Mouse (Mus musculus): ENCODE measurements around the gene Pigf.

Gene Pigf

DNA sequence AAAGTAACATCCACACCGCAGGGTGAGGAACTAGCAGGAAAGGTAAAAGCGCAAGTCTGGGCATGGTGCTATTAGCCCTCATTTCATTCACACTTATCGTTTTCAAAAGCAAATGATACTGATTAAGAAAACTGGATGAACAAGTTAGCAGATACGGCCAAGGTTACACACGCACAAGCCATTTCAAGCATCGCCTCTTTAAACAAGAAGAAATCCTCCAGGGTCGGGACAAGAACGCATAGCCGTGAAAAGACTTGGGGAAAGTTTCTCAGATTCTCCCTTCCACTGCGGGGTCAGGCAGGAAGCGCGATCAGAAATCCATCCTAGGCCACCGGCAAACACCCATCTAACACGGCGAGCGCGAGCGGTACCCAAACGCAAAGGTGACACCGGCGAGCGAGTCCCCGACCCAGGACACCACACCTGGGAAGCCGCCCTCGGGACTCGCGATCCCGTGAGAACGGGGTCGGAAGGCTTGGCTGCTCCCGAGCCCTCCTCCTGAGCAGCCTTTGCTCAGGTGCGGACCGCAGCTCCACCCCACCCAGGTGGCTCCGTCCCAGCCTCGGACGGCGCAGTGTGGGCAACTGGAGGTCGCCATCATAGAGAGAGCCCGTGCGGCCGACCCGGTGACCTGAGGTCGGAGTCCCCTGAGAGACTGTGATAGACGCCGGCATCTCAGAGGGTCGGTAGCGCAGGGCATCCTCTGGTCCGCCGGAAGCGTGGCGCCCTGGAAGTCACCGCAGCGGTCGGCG is 539 bp downstream of the Pigf start:
- no peak for DNase-seq

DNA sequence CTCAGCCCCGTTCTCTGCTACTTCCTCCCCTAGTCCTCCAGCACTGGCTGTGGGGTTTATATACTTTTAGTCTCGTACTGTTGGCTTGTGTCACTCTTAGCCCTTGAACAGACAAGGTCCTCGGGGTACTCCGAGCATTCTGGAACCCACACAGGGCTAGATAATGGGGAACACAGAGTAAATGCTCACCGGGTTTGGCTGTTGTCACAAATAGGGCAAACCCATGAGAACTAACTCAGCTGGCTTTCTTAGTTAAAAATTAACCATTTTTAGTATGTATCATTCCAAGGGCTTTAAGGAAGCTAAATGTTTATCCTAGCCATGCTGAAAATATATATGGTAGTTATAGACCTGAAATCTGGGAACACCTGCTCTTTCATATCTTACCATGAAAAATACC is 5.5 kb downstream of the Pigf start:
- no peak for DNase-seq

DNA sequence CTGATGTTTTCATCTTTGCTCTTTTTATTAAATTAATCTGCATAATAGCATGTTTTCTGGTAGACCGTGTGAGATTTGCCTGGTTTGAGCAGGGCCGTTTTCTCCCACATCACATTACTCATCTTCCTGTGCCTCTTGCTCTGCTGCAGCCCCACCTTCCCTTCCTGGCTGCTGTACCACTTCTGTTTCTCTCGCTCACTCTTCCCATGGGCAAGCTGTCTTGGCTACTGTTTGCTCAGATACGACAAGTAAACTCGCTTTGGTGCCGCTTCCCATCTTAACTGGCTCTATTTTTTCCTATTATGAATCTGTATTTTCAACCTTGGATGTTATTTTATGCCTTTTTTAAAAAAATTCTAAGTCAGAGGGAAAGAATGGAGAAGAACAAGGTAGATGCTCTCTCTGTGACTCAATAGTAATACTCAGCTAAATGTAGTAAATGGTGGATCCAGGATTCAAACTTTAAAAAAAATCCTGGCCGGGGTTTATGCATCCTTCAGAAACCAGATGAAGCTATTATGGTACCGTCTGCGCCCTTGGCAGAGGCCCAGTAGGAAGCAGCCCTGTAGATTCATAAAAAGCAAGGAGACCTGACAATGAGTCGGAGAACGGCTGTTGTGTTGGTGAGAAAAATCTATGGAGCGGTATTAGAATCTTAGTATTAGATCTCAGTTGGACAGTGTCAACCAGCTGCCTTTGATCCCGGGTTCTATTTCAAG is 13.7 kb downstream of the Pigf start:
- DNase-seq, result peak; percentile 86 to 91

DNA sequence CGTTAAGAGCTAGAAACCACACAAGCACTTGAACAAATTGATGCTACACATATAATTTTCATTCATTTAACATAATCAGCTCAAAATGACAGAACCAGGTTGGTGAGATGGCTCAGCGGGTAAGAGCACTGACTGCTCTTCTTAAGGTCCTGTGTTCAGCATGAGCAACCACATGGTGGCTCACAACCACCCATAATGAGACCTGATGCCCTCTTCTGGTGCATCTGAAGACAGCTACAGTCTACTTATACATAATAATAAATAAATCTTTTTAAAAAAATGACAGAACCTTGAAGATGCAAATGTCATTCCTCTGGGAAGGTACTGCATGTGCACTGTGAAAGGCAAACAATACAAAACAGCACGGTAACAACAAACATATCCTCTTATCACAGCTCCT is 16.3 kb downstream of the Pigf start:
- DNase-seq, result no peak

DNA sequence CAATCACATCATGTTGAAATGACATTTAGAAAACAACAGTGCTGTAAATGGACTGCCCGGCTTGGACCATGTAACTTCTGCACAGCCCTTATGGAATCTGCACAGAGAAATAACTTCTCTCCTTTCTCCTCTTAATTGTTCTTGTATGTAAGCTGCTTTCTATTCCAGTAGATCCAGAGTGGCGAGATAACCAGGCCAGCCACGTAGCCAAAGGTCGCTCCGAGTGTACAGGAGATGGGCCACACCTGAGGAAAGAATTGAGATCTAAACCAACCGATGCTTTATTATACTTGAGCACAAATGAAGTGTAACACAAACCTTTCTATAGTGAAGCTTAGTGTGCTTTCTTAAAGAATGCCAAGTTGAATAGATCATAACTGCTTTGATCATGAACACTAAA is 27.9 kb downstream of the Pigf start:
- no peak for DNase-seq

DNA sequence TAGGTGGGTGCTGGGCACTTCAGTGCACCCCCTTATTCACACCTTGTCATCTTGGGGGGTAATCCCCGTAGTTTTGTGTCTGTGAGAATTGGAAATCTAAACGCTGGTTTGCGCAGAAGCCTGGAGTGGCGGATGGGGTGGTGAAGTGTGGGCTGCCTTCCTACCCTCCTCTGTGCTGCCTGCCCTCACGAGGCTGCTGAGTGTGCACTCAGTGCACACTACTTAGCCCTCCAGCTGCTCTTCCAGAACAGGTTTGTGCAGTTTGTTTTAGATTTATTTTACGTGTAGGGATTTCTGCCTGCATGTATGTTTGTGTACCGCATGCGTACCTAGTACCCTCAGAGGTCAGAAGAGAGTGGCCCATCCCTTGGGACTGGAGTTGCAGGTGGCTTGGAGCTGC is 33.9 kb downstream of the Pigf start:
- DNase-seq, result no peak

DNA sequence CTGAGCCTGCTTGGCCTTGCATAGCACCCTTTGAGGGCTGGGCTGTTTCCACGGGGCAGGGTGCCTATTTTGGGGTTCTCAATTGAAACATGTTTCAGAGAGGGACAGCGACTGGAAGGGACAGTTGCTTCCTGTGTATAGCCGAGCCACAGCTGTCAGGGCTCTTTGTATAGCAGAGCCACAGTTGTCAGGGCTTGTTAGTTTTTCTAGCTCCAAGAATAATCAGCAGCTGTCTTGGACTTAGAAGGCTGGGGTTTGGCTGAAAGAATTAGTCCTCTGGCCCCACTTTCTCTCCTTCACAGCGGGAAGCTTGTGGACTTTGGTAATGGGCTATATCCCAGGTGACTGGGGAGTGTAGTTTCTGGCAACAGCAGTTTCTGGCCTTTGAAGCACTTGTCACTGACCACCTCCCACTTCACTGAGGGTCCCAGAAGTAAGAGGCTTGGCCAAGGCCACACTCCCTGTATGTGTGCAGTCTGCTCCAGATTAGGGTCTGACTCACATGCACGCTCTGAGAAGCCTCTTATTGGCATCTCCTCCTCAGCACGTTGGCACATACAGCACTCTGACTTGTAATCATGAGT is 36.5 kb downstream of the Pigf start:
- DNase-seq, result no peak

DNA sequence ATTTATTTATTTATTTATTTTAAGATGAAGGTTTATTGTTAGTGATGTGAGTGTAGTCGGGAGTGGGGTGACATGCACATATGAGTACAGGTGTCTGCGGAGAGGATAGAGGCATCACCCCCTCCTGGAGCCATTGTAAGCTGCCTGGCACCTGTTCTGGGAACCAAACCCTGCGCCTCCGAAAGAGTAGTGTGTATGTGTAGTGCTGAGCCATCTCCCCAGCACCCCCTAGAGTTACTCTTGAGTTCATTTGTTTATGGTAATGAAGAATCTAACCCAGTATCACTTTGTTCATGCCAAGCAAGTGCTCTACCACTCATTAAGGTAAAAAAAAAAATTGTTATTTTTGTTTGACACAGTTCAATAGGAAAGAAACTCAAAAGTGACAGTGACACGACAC is 37.0 kb downstream of the Pigf start:
- DNase-seq, result no peak

DNA sequence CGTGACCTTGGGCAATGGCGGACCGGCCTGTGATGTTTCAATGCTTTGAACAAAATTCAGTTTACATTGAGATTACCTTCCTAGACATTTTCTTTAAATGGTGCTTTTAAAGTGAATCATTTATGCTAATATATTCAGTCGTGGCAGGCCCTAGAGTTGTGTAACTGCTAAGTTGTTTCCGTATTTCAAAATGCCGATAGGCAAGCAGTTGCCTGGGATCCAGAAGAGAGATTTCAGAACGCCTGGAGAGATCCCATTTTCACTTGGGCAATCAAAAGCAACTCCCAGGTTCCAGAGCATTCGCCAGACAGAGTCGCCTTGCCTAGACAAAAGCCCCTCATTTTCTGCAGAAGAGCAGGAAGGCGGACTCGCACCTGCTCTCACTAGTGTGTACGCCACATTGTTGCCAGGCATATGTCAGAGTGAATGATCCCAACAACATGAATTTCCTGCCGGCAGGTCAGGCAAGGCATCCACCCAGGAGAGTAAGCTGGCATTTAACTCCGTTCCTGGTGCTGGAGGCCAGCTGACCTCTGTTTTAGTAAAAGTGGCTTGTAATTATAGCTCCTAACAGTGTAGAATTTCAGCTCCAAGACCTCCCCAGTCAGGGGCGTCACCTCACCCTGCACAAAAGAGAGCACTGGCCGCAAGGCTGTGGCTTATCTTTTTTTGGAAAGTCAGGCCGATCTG is 38.6 kb downstream of the Pigf start:
- peak; percentile 35 to 41 for DNase-seq

DNA sequence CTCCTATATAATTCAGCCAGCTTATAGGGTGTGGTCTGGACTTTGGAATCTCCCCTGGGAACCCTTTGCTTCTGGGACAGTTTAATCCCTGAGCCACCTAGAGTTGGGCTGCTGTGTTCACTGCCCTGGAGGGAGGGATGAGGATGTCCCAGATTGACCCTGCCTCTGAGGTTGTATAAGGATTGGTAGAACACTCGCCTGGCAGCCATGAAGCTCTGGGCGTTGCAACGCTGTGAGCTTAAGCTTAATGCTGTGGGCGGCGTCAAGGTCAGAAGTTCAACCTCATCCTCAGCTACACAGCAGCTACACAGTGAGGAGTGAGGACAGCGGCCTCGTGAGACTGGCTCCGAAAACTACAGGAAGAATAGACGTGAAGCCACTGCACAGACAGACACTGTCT is 42.7 kb downstream of the Pigf start:
- DNase-seq, result no peak

DNA sequence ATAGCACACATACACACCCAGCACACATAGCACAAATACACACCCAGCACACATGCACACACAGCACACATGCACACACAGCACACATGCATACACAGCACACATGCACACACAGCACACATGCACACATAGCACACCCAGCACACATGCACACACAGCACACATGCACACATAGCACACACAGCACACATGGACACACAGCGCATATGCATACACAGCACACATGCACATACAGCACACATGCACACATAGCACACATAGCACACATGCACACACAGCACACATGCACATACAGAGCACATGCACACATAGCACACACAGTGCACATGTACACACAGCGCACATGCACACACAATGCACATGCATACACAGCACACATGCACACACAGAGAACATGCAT is 43.5 kb downstream of the Pigf start:
- no peak for DNase-seq

DNA sequence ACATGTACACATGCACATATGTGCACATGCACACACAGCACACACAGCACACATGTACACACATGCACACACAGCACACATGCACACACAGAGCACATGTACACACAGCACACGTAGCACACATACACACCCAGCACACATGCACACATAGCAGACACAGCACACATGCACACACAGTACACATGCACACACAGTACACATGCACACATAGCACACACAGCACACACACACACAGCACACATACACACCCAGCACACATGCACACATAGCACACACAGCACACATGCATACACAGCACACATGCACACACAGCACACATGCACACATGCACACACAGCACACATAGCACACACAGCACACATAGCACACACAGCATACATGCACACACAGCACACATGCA is 44.0 kb downstream of the Pigf start:
- no peak for DNase-seq

DNA sequence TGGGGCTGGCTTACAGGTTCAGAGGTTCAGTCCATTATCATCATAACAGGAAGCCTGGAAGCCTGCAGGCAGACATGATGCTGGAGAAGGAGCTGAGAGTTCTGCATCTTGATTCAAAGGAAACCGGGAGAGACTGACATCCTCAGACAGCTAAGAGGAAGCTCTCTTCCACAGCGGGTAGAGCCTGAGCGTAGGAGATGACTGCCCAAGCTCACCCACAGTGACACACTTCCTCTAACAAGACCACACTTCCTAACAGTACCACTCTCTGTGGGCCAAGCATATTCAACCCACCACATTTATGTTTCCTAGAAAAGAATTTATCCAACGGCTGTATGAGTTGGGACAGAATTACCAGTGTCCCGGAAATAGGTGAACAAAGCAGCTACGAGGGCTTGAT is 46.7 kb downstream of the Pigf start:
- no peak for DNase-seq

DNA sequence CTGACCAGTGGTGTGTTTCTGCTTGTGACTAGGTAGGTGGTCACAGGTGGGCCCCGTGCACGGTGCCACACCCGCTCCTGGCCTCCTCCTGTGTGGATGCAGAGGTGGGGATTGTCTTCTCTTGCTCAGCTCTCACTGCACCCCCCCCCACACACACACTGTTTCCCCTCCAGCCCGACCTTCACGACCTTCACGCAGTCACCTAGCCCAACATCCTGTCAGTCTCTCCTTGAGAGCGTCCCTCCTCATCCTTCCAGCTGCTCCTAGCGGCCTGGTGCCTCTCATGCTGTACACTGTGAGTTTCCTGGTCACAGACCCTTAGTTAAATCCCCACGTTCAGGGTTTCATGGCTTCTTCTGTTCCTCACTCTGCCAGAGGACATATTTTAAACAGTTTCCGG is 48.8 kb downstream of the Pigf start:
- no peak for DNase-seq

DNA sequence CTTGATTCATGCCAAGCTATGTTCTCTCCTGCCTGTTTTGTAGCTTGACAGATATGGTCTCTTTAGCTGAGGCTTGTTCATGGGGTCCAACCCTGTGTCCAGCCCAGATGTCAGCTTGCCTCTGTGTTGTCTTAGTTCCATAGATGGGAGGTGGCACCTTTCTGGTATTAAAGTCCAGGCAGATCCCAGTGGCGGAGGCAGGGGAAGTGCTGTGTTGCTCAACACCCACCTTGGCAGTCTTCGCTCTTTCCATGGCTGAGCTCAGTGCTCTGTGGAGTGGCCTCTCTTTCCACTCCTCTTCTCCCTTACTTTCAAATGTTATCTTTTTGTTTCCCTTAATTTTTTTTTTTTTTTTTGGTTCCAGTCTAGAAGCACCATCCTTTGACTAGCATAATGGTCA is 52.1 kb downstream of the Pigf start:
- no peak for DNase-seq

DNA sequence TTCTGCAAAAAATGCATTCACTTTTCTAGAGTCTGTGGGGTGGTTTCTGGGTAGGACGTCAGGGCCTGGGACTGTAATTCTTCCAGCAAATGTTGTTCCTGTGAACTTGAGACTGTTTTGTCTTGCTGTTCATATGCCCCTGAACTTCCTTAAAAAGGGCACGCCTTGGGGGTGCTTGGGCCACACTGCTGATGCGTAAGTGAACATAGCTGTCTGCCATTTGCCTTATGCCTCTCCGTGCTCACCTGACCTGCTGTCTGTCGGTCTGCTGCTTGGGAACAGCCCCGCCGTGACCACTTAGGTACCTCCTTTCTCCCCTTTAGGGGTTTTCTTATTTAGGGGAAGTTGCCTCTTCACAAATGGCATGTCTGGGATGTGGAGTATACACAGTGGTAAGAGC is 53.3 kb downstream of the Pigf start:
- no peak for DNase-seq

DNA sequence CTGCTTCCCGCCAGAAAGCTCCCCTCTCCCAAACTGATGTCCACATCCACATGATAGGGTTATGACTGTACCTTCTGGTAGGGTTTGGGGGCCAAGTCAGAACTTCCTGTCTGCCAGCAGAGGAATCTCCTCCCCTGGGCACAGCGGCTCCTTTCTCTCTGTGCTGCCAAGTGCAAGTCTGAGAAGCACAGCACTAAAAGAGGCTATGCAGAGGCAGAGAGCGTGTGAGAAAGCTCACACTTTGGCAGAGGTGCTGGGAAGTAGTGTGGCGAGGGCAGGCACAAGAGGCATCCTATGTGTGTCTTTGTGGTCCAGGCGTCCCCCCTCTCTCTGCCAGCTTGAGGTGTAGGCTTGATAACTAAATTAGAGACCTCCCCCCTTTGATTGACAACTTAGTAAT is 54.2 kb downstream of the Pigf start:
- no peak for DNase-seq

DNA sequence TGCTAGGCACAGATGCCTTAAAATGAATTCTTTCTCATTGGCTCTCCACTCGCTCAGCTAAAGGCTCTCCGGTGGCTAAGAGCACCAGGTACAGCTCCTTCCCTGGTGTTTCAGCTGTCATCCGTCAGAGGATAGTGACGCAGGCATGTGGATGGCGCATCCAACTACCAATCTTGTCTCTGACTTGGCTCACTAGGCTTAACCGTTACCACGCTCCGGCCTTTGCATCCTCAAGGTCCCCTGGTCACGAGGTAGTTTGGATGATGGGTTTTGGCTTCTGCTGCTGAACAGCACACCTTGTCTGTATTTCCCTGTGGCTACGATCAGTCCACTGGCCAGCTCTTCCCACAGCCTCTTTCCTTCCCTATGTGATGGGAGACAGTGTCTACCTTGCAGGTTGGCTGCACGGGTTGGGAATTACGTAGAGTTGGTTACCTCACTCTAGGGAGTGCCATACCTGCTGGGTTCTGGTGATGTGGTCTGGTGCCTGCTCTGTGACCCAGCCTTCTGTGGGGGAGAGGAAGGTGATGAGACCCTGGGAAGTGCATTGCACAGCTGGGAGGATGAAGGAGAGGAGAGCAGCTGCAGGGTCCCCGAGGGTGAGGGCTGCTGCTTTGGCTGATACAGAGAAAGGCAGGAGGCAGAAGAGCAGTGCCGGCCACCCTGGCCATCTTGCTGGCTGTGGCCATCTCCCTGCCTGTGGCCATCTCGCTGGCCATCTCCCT is 55.0 kb downstream of the Pigf start:
- DNase-seq, result no peak

DNA sequence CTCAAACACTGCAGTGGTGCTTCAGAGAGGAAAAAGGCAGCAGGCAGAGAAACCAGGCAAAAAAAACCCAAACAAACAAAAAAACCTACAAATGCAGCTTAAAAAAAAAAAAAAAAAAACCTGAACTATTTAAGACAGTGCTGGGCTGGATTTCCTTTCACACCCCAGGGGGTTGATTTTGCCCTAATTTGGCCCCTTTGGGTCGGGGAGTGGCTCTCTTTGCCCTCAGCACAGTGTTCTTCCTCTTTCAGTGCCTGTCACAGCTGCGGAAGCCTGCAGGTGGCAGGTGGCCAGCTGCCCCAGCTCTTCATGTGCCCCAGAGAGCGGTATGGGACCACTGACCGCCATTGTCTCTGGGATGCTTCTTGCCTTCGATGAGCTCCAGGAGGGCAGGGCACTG is 55.6 kb downstream of the Pigf start:
- peak in 1 of 2 experiments; percentile 22 for DNase-seq

DNA sequence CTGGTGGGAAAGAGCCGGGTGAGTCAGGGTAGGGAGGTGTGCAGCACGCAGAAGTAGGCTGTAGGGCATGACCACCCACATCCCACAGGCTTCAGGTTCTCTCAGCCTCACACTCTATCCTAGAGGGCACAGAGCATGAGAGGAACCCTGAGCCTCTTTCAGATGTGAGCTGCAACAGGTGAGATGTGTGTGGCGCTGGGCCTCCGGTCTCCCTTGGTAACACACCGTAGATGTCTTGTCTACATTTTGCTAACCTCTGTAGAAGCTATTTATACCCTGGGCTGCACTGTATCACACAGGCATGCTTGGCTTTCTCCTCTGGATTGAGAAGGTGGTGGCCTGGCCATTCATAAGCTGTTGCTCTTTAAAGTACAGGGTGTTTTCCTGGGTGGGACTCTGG is 56.6 kb downstream of the Pigf start:
- DNase-seq, result no peak

DNA sequence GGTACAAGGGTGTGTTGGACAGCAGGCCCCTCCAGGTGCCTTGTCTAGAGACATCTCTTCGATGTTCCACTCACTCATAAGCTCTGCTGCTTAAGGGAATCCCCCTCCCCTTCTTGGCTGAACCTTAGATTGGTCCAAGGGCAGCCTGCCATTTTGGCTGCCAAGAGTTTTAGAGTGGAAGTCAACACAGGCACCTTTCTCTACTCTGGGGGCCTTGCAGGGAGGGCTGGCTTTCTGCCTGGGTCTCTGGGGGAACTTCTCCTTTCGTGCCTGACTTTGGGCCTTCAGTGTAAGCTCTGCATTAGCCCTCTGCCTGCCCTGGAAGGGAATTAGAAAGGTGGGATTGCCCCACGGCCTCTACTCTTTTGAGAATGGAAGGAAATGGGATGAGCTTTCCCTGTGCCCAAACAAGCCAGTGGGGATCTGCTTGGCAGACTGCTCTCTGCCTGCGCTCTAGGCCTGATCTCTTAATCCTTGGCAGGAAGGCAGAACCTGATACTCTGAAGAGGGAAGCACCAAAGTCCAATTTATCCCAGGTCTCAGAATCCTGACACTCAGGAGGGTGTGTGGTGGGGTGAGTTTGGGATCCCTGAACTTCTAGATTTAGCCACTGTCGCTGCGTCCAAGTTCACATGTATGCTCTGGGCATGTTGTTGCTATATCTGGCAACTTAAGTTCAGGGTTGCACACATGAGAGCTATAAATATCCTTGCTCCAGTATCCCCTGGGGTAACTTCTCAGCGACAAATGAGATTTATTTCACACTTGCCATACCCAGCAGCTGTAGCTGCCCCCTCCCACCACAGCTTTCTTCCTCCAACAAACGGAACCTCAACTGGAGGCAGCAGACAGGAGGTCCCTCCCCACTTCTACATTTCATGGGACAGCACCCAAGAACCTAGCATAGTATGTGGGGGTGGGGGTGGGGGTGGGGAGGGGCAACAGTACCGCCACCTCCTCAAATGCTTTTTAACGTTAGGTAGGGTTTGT is 57.4 kb downstream of the Pigf start:
- DNase-seq, result peak in 1 of 2 experiments; percentile 26

DNA sequence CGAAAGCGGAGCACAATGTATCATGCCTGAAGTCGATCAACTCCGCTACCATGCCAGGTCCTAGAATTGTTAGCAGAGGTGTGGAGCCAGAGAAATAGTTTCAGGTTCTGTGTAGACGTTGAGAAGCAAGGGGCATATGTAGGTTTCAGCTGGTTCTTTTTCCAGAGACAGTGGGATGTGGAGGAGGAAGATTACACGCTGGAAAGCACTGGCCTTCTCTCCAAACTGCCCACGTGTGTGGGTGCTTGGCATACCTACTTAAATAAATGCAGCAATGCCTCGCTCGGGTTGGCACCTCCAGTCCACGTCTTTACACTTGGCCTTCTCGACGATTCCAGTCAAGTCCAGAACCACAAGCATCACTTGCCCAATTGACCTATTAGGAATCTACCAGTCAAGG is 58.2 kb downstream of the Pigf start:
- no peak for DNase-seq

Data from cerebellum, postnatal 25 days (tissue).